In the genomic region with DNA sequence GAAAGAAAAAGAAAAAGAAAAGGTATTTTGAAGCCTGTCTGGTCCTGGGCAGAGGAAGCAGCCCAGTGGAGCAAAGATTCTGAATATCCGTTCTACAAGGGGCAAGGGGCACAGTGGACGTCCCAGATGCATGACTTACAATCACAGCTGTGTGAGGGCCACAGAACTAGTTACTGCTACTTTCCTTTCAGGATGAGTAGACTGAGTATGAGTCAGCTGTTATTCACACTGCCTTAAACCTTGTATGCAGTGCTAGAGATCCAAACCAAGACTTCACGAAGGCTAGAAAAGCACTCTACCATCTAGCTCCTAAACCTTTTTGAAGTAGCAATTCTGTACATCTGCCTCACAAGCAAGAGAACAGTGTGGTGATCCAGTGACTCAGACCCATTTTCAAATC, we compare ENCODE assay signal across 8 mouse cellular contexts. TPM values are rescaled to one million over a fixed set of nuclear protein-coding genes. Genes with fewer than 3 reads are reported as not detected.
DNase-seq lines count a peak whose midpoint lies in the region; ATAC-seq and TF ChIP-seq lines count a peak whose summit lies in the region.

No protein-coding gene starts in this region.

- peak overlapping the region; percentile 99; the same call in 1 of the 2 replicates for H3K9ac ChIP-seq in heart, embryonic 12.5 days
- peak overlapping the region; percentile 97 for H3K9ac ChIP-seq in forebrain, embryonic 13.5 days
- H3K9ac ChIP-seq in liver, embryonic 16.5 days (ENCODE audit: low read depth, low read length): peak overlapping the region; percentile 99; the same call in 1 of the 2 replicates

- TF ChIP-seq POLR2A in thymus, adult 2 months (IDR thresholded peaks at IDR 0.05; ENCODE audit: control insufficient read depth, extremely low read depth, insufficient read depth, low read length, poor library complexity): no peak

- H3K27me3 ChIP-seq in heart, embryonic 12.5 days (replicated peaks): no peaks in the 10 kb centered on the region
- no peaks in the 10 kb centered on the region for H3K27me3 ChIP-seq in forebrain, embryonic 13.5 days
- no peaks in the 10 kb centered on the region for H3K27me3 ChIP-seq in liver, embryonic 16.5 days (ENCODE audit: control insufficient read depth, insufficient read depth, low read depth, low read length)
- H3K27me3 ChIP-seq in thymus, adult 2 months (ENCODE audit: control insufficient read depth, insufficient read depth, low read length): no peaks in the 10 kb centered on the region

- 43% methylated on average over 3 of the region's 3 CpGs for WGBS in heart, embryonic 12.5 days
- 76% methylated on average over 3 of the region's 3 CpGs for WGBS in forebrain, embryonic 13.5 days
- WGBS in liver, embryonic 16.5 days (ENCODE audit: insufficient replicate concordance): 33% methylated on average over 3 of the region's 3 CpGs
- WGBS in thymus, adult 2 months: 49% methylated on average over 3 of the region's 3 CpGs

- peak overlapping the region; percentile 96 for H3K4me2 ChIP-seq in heart, embryonic 12.5 days
- peak overlapping the region; percentile 99 for H3K4me2 ChIP-seq in forebrain, embryonic 13.5 days
- peak overlapping the region; percentile 83 for H3K4me2 ChIP-seq in liver, embryonic 16.5 days (ENCODE audit: low read depth, low read length)

- H3K9me3 ChIP-seq in heart, embryonic 12.5 days (replicated peaks): no peaks in the 10 kb centered on the region
- H3K9me3 ChIP-seq in forebrain, embryonic 13.5 days (replicated peaks): no peaks in the 10 kb centered on the region
- H3K9me3 ChIP-seq in liver, embryonic 16.5 days (replicated peaks; ENCODE audit: control insufficient read depth, low read length): no peaks in the 10 kb centered on the region

- H3K4me3 ChIP-seq in heart, embryonic 12.5 days: peak overlapping the region; percentile 97
- peak overlapping the region; percentile 89 for H3K4me3 ChIP-seq in forebrain, embryonic 13.5 days
- peak overlapping the region; percentile 91 for H3K4me3 ChIP-seq in liver, embryonic 16.5 days (ENCODE audit: low read depth, low read length)
- no peak overlapping the region for H3K4me3 ChIP-seq in thymus, adult 2 months (ENCODE audit: control insufficient read depth, insufficient read depth, low read length)

- no peak overlapping the region for H3K27ac ChIP-seq in heart, embryonic 12.5 days (ENCODE audit: poor library complexity, severe bottlenecking)
- H3K27ac ChIP-seq in forebrain, embryonic 13.5 days: no peak overlapping the region
- H3K27ac ChIP-seq in liver, embryonic 16.5 days (ENCODE audit: low read length): peak overlapping the region; percentile 97; the same call in 1 of the 2 replicates
- no peak overlapping the region for H3K27ac ChIP-seq in thymus, adult 2 months (ENCODE audit: control insufficient read depth, insufficient read depth, low read length)

- no peak for TF ChIP-seq CTCF in thymus, adult 2 months (IDR thresholded peaks at IDR 0.05; ENCODE audit: borderline replicate concordance, control insufficient read depth, extremely low read depth, insufficient read depth, low read length, poor library complexity)

- intact Hi-C loops in heart, postnatal 10 days (cut with DNase I): no loop called here

- ATAC-seq in heart, embryonic 12.5 days (ENCODE audit: insufficient number of reproducible peaks, low FRiP score): no peak
- ATAC-seq in forebrain, embryonic 13.5 days: no peak
- no peak for ATAC-seq in liver, embryonic 16.5 days (ENCODE audit: low read depth)

- no peaks in the 10 kb centered on the region for H3K36me3 ChIP-seq in heart, embryonic 12.5 days
- H3K36me3 ChIP-seq in forebrain, embryonic 13.5 days (ENCODE audit: poor library complexity, severe bottlenecking): no peaks in the 10 kb centered on the region
- H3K36me3 ChIP-seq in liver, embryonic 16.5 days (ENCODE audit: control insufficient read depth, insufficient read depth): peaks cover 4% of the 10 kb centered on the region; the same call in 1 of the 2 replicates
- no peaks in the 10 kb centered on the region for H3K36me3 ChIP-seq in thymus, adult 2 months (ENCODE audit: control insufficient read depth, insufficient read depth, low read length)

- H3K4me1 ChIP-seq in heart, embryonic 12.5 days (replicated peaks): peaks cover 60% of the 10 kb centered on the region
- H3K4me1 ChIP-seq in forebrain, embryonic 13.5 days: peaks cover 49% of the 10 kb centered on the region
- H3K4me1 ChIP-seq in liver, embryonic 16.5 days (ENCODE audit: control insufficient read depth, low read depth, low read length): peaks cover 63% of the 10 kb centered on the region
- H3K4me1 ChIP-seq in thymus, adult 2 months (replicated peaks; ENCODE audit: control insufficient read depth, insufficient read depth, low read length): peaks cover 24% of the 10 kb centered on the region

- DNase-seq in heart, postnatal 10 days: no peak
- DNase-seq in CD4-positive helper T cell, adult 2 months (ENCODE audit: low read depth, low spot score): peak; percentile 53
- DNase-seq in thymus, adult 2 months: no peak
- no peak for DNase-seq in cerebellum, adult 8-10 months
- no peak for DNase-seq in Muller cell, postnatal 12 days (ENCODE audit: inconsistent ontology term)

RNA-seq across cellular contexts. Expression of a gene that starts 1.8 kb away (rescaled TPM):
- polyA plus RNA-seq in heart, embryonic 12.5 days (2016; fragmentation: Nextera tagmentation; extraction: Ambion mirVana): 609 and 632 TPM in 2 replicates
- 100 to 1,000 TPM; 339 to 344 TPM for total RNA-seq in heart, postnatal 10 days (2021)
- 570 and 595 TPM in 2 replicates for polyA plus RNA-seq in forebrain, embryonic 13.5 days (2015; fragmentation: Nextera tagmentation; extraction: Ambion mirVana)
- 251 and 257 TPM in 2 replicates for polyA plus RNA-seq in liver, embryonic 16.5 days (2015; fragmentation: Nextera tagmentation; extraction: Ambion mirVana)
- polyA plus RNA-seq in thymus, adult 2 months (2012; rRNA removed): 503 and 561 TPM in 2 replicates

RNA-seq across cellular contexts. Expression of a gene that starts 18.1 kb away (rescaled TPM):
- polyA plus RNA-seq in heart, embryonic 12.5 days (2016; fragmentation: Nextera tagmentation; extraction: Ambion mirVana): 23.2 and 25.0 TPM in 2 replicates
- 10 to 100 TPM in 1 of 2 experiments, 1 to 10 TPM in 1; 9.4 to 12.3 TPM for total RNA-seq in heart, postnatal 10 days (2021)
- polyA plus RNA-seq in forebrain, embryonic 13.5 days (2015; fragmentation: Nextera tagmentation; extraction: Ambion mirVana): 32.3 and 35.1 TPM in 2 replicates
- polyA plus RNA-seq in liver, embryonic 16.5 days (2015; fragmentation: Nextera tagmentation; extraction: Ambion mirVana): 14.6 and 15.1 TPM in 2 replicates
- polyA plus RNA-seq in thymus, adult 2 months (2012; rRNA removed): 30.0 and 30.5 TPM in 2 replicates

RNA-seq across cellular contexts. Expression of a gene that starts 24.0 kb away (rescaled TPM):
- 87.6 and 94.3 TPM in 2 replicates for polyA plus RNA-seq in heart, embryonic 12.5 days (2016; fragmentation: Nextera tagmentation; extraction: Ambion mirVana)
- total RNA-seq in heart, postnatal 10 days (2021): 10 to 100 TPM; 86.9 to 88.0 TPM
- polyA plus RNA-seq in forebrain, embryonic 13.5 days (2015; fragmentation: Nextera tagmentation; extraction: Ambion mirVana): 103 TPM in 2 replicates
- 43.1 and 44.3 TPM in 2 replicates for polyA plus RNA-seq in liver, embryonic 16.5 days (2015; fragmentation: Nextera tagmentation; extraction: Ambion mirVana)
- 40.2 and 42.0 TPM in 2 replicates for polyA plus RNA-seq in thymus, adult 2 months (2012; rRNA removed)

RNA-seq across cellular contexts. Expression of a gene that starts 34.2 kb away (rescaled TPM):
- polyA plus RNA-seq in heart, embryonic 12.5 days (2016; fragmentation: Nextera tagmentation; extraction: Ambion mirVana): 101 TPM in 2 replicates
- total RNA-seq in heart, postnatal 10 days (2021): 10 to 100 TPM; 74.3 to 76.2 TPM
- 127 and 131 TPM in 2 replicates for polyA plus RNA-seq in forebrain, embryonic 13.5 days (2015; fragmentation: Nextera tagmentation; extraction: Ambion mirVana)
- 55.0 TPM in 2 replicates for polyA plus RNA-seq in liver, embryonic 16.5 days (2015; fragmentation: Nextera tagmentation; extraction: Ambion mirVana)
- polyA plus RNA-seq in thymus, adult 2 months (2012; rRNA removed): 56.8 and 79.8 TPM in 2 replicates

RNA-seq across cellular contexts. Expression of a gene that starts 43.2 kb away (rescaled TPM):
- 0.13 and 0.31 TPM in 2 replicates for polyA plus RNA-seq in heart, embryonic 12.5 days (2016; fragmentation: Nextera tagmentation; extraction: Ambion mirVana)
- total RNA-seq in heart, postnatal 10 days (2021): 1 to 10 TPM; 1.7 to 1.8 TPM
- polyA plus RNA-seq in forebrain, embryonic 13.5 days (2015; fragmentation: Nextera tagmentation; extraction: Ambion mirVana): not detected in 2 replicates
- polyA plus RNA-seq in liver, embryonic 16.5 days (2015; fragmentation: Nextera tagmentation; extraction: Ambion mirVana): 0.08 and 0.20 TPM in 2 replicates
- polyA plus RNA-seq in thymus, adult 2 months (2012; rRNA removed): 0.23 and 0.66 TPM in 2 replicates
